Mouse (Mus musculus): ENCODE measurements at regions not wholly inside any gene's neighbourhood (a gene's known extent, or its start where the extent isn't known, plus 50 kb on each side); places are given as distances from the start of the nearest gene placed in this dataset.

GRCm38 (mm10) chr12:107183283-107183682, 305.1 kb upstream of the 3110018I06Rik start:
- TF ChIP-seq CTCF (IDR thresholded peaks at IDR 0.05 in 2 of 3, conservative IDR thresholded peaks at IDR 0.05 in 1 of 3; ENCODE audit: control insufficient read depth in 1 of 3, insufficient read depth in 1 of 3, low read depth in 2 of 3, low read length in 3 of 3, poor library complexity in 1 of 3, severe bottlenecking in 1 of 3) (no peak), E2F4 (IDR thresholded peaks at IDR 0.05; ENCODE audit: borderline replicate concordance, low read depth, low read length) (no peak), POLR2AphosphoS5 (IDR thresholded peaks at IDR 0.05; ENCODE audit: borderline replicate concordance, low read depth, low read length) (no peak), ZC3H11A (IDR thresholded peaks at IDR 0.05; ENCODE audit: low read depth, low read length) (no peak), POLR2A (IDR thresholded peaks at IDR 0.05; ENCODE audit: control insufficient read depth in 1 of 2, insufficient read depth in 1 of 2, low read depth in 1 of 2, low read length in 2 of 2, poor library complexity in 1 of 2) (no peak), SMC3 (IDR thresholded peaks at IDR 0.05; ENCODE audit: low read depth, low read length) (no peak), RCOR1 (IDR thresholded peaks at IDR 0.05; ENCODE audit: low read depth, low read length) (no peak), EP300 (IDR thresholded peaks at IDR 0.05; ENCODE audit: low read depth in 1 of 2, low read length in 2 of 2) (no peak)
